Mouse (Mus musculus): ENCODE measurements around the gene Zcchc2.

DNA sequence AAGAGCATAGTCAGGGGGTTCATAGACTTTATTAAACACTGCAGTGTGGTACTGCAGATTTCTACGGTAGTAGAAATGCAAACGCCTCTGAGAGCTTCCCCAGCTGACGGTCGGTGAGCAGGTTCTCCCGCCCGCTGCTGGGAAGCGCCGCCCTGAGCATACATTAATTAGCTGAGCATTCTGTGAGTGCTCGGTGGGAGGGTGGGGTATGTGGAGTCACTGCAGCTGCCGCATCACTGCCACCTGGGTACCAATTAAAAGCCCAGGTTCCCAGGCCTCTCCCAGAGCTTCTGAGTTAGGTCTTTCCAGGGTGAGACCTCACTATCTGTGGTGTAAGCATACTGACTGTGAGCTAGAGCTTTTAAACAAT, 81.8 kb downstream of the Zcchc2 start:
- TF ChIP-seq TBP (IDR thresholded peaks at IDR 0.05; ENCODE audit: low read depth, low read length): no peak
- no peak for TF ChIP-seq MAZ (IDR thresholded peaks at IDR 0.05; ENCODE audit: low read depth, low read length)
- TF ChIP-seq SIN3A (IDR thresholded peaks at IDR 0.05; ENCODE audit: low read length): no peak
- TF ChIP-seq POLR2AphosphoS2 (IDR thresholded peaks at IDR 0.05; ENCODE audit: low read length): no peak
- no peak for TF ChIP-seq UBTF (IDR thresholded peaks at IDR 0.05; ENCODE audit: borderline replicate concordance, insufficient read depth, low read depth, low read length)
- no peak for TF ChIP-seq BHLHE40 (IDR thresholded peaks at IDR 0.05; ENCODE audit: borderline replicate concordance, low read depth, low read length)

Data from MEL (cell line).